Mouse (Mus musculus) skeletal muscle tissue, postnatal 0 days (tissue): ENCODE measurements around the gene 1700001K19Rik. TPM values are rescaled to one million over a fixed set of nuclear protein-coding genes. Genes with fewer than 3 reads are reported as not detected.

Experiments used
- microRNA-seq, 2 experiments: library from miRNA; unstranded; fragments of <30 nt; microRNA quantifications; one replicate each; pipeline ENCODE4; 2016
- polyA plus RNA-seq: library from polyadenylated mRNA; unstranded; fragments of >200 nt; fragmentation: Nextera tagmentation; extraction: Ambion mirVana; gene quantifications from 2 replicates; pipeline ENCODE4 v1.2.1, GENCODE M21; 2015

The 1700001K19Rik gene
- not detected in 2 replicates for polyA plus RNA-seq

DNA sequence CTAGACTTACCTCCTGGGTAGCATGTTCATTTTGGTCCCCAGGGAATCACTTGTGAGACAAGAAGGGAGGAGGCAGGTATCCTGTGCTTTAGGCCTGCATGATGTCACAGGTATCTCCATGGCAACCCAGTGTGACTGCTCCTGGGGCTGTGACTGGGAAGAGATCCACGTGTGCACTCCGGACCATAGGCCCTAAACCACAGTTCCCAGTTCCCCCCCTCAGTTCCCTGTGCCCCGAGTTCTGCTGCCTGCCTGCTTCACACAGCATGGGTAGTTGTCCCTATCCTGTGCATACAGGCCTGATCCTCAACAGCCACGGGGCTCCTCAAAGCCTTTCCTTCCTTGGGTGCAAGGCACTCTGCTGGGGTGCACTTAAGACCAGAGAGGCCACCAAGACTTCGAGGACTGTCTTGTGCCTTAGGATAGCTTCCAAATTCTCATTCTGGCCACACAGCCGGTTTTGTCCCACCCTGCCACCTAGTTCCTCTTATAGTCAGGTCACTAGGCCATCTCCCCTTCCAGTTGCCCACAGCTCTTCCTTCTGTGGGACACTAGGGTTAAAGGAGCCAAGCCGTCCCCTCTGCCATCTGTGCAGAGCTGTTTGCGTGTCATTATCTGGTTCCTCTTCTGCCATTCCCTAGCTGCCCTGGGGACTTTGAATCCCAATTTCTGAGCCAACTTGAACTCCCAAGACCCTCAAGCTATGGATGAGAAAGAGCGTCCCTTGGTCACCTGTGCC, at the start of gene 1700001K19Rik:
Gene 1700001K19Rik, minus strand, starts transcription at position 59 of the 739 bp plus-strand sequence.

DNA sequence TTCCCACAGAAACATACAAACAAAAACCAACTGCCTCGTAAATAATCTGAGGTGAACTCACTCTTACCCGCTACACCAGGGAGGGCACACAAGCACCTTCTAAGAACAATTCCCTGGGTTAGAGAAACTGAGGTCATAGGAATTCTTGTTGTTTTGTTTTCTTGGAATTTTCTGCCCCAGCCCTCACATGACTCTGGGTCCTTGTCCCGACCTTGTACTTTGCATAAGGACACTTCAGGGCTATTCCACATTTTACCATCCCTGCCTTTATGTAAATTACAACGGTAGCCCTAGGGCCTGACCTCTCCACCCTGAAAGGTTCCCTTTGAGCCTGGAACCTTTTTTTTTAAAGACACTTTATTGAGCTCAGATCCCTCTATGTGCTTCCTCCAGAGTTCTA, 20.1 kb upstream of the 1700001K19Rik start, which contains the start of gene Hsp90aa1:
Gene Hsp90aa1, minus strand, starts transcription at position 173 of the 400 bp plus-strand sequence.

Small RNA genes lying within 50 kb of the gene (microRNA-seq; reads per million reads assigned to microRNA genes)
- gene Gm27299 = 0 reads per million in 2 experiments

Other genes with a start within 250 kb of the 1700001K19Rik start
- gene Ppp2r5c, start 235.5 kb downstream of the 1700001K19Rik start, polyA plus RNA-seq = 80.9 and 82.2 TPM in 2 replicates
- 22.0 and 23.9 TPM in 2 replicates for gene Dync1h1, start 81.2 kb downstream of the 1700001K19Rik start, polyA plus RNA-seq
- 179 TPM in 2 replicates for gene Hsp90aa1, start 20.1 kb upstream of the 1700001K19Rik start, polyA plus RNA-seq
- gene Wdr20, start 55.3 kb upstream of the 1700001K19Rik start, polyA plus RNA-seq = 7.6 and 10.1 TPM in 2 replicates
- gene Mok, start 158.3 kb upstream of the 1700001K19Rik start, polyA plus RNA-seq = 0.60 and 0.79 TPM in 2 replicates
- gene Zfp839, start 167.6 kb upstream of the 1700001K19Rik start, polyA plus RNA-seq = 2.7 and 3.8 TPM in 2 replicates
- 40.9 and 41.2 TPM in 2 replicates for gene Cinp, start 206.5 kb upstream of the 1700001K19Rik start, polyA plus RNA-seq
- gene Tecpr2, start 206.6 kb upstream of the 1700001K19Rik start, polyA plus RNA-seq = 1.0 TPM in 2 replicates